Mouse (Mus musculus) neural tube, embryonic 13.5 days (tissue): ENCODE data around the gene Birc3. TPM values are rescaled to one million over a fixed set of nuclear protein-coding genes. Genes with fewer than 3 reads are reported as not detected.
A peak's percentile ranks its signal among the peaks of the same experiment; 100 is the strongest.
"Not testable (repeated sequence)": the region's sequence is repeated elsewhere in the genome, so short reads cannot be mapped to it uniquely, and the experiment has no call there.

Experiments used
- ATAC-seq: fragments of 200-750 bp; cut with Nextera tagmentation; 2 replicates; pipeline ENCODE4 v1.8.0; 2017; ENCODE audit warnings: low read depth, mild to moderate bottlenecking, moderate TSS enrichment, moderate library complexity
- H3K27ac ChIP-seq: fragments of 300-500 bp; sonication (generic); replicated peaks from 2 replicates; pipeline ENCODE4 v1.5.1; 2015; ENCODE audit warnings: moderate library complexity, mild to moderate bottlenecking, inconsistent platforms
- H3K27me3 ChIP-seq: fragments of 300-500 bp; sonication (generic); 2 replicates; pipeline ENCODE4 v1.6.1; 2015; ENCODE audit warnings: mild to moderate bottlenecking, inconsistent platforms
- H3K36me3 ChIP-seq: fragments of 300-500 bp; sonication (generic); 2 replicates; pipeline ENCODE4 v1.6.1; 2015; ENCODE audit warnings: mild to moderate bottlenecking, inconsistent platforms
- H3K4me1 ChIP-seq: fragments of 300-500 bp; sonication (generic); replicated peaks from 2 replicates; pipeline ENCODE4 v1.6.1; 2015; ENCODE audit warnings: inconsistent platforms
- H3K4me2 ChIP-seq: fragments of 300-500 bp; sonication (generic); 2 replicates; pipeline ENCODE4 v1.6.1; 2015; ENCODE audit warnings: inconsistent platforms, mild to moderate bottlenecking, moderate library complexity
- H3K4me3 ChIP-seq: fragments of 300-500 bp; sonication (generic); 2 replicates; pipeline ENCODE4 v1.5.1; 2015; ENCODE audit warnings: mild to moderate bottlenecking, inconsistent platforms
- H3K9ac ChIP-seq: fragments of 300-500 bp; sonication (generic); 2 replicates; pipeline ENCODE4 v1.6.1; 2015; ENCODE audit warnings: moderate library complexity, mild to moderate bottlenecking, inconsistent platforms
- H3K9me3 ChIP-seq: fragments of 300-500 bp; sonication (generic); 2 replicates; pipeline ENCODE4 v1.6.1; 2016; ENCODE audit warnings: inconsistent platforms
- WGBS: fragments of 180-500 bp; shearing (Covaris S2); methylation state at CpG from one replicate; pipeline ENCODE4 v1.1.7; 2015; 5-methylcytosine and 5-hydroxymethylcytosine counted together
- polyA plus RNA-seq: library from polyadenylated mRNA; unstranded; fragments of >200 nt; fragmentation: Nextera tagmentation; extraction: Ambion mirVana; gene quantifications from 2 replicates; pipeline ENCODE4 v1.2.1, GENCODE M21; 2015

Birc3 gene
- polyA plus RNA-seq, 1 experiment from 2014 or later, result 2.3 TPM

GRCm38 (mm10) chr9:7855912-7856311 lies 17.1 kb downstream of the Birc3 start:
- Histone ChIP-seq H3K27me3 (no peaks in the 10 kb centered on the region), H3K4me3 (no peak overlapping the region), H3K4me1 (no peaks in the 10 kb centered on the region), H3K27ac (no peak overlapping the region), H3K9me3 (no peaks in the 10 kb centered on the region), H3K9ac (no peak overlapping the region), H3K4me2 (no peak overlapping the region), H3K36me3 (no peaks in the 10 kb centered on the region)
- WGBS, result 63% methylated on average over 3 of the region's 3 CpGs
- ATAC-seq, result no peak

DNA sequence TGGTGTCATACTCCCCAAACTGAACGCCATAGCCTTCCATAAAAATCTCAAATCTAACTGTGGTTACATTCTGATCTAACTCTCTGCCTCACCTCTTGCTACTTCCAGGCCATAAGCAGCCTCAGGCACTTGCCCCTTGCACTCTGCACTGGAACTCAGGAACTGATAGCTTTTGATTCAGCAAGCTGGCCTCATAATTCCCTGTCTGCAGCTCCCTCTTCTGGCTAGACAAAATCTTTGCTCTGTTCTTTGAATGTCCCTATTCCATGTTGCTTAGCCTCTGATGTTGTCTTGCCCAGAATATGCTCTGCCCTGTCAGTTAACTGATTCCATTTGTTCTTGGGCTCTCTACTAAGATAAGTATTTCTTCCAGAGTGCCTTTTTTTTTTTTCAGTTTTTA lies 17.6 kb downstream of the Birc3 start:
- no peaks in the 10 kb centered on the region for H3K4me1 ChIP-seq
- H3K9me3 ChIP-seq, result no peaks in the 10 kb centered on the region
- H3K4me2 ChIP-seq, result no peak overlapping the region
- WGBS, result 42% methylated on average over 1 of the region's 1 CpGs
- H3K4me3 ChIP-seq, result no peak overlapping the region
- H3K27ac ChIP-seq, result no peak overlapping the region
- no peak for ATAC-seq
- H3K9ac ChIP-seq, result no peak overlapping the region
- no peaks in the 10 kb centered on the region for H3K27me3 ChIP-seq
- H3K36me3 ChIP-seq, result no peaks in the 10 kb centered on the region

DNA sequence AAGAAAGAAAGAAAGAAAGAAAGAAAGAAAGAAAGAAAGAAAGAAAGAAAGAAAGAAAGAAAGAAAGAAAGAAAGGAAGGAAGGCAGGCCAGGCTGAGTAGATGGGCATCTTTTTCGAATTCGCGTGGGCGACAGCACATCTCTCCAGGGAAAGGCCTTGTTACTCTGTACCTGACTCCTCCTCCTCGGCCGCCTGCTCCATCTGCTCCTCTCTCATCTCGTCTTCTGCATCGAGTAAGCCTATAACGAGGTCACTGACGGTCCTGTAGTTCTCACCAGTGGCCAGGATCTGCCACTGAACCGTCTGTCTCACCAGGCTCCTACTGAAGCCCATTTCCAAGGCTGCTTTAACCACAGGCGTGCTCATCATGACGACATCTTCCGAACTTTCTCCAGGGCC lies 18.8 kb downstream of the Birc3 start:
- H3K4me2 ChIP-seq, H3K27ac ChIP-seq, H3K9me3 ChIP-seq, ATAC-seq, H3K9ac ChIP-seq, H3K36me3 ChIP-seq, H3K4me1 ChIP-seq, H3K27me3 ChIP-seq, H3K4me3 ChIP-seq: not testable (repeated sequence)
- 73% methylated on average over 14 of the region's 14 CpGs for WGBS

GRCm38 (mm10) chr9:7852346-7853230 lies 20.4 kb downstream of the Birc3 start:
- WGBS, result 91% methylated on average over 4 of the region's 4 CpGs
- H3K4me3 ChIP-seq, result no peak overlapping the region
- H3K9me3 ChIP-seq, result no peaks in the 10 kb centered on the region
- H3K27me3 ChIP-seq, result no peaks in the 10 kb centered on the region
- H3K9ac ChIP-seq, result no peak overlapping the region
- no peak overlapping the region for H3K27ac ChIP-seq
- no peaks in the 10 kb centered on the region for H3K4me1 ChIP-seq
- no peak for ATAC-seq
- no peaks in the 10 kb centered on the region for H3K36me3 ChIP-seq
- H3K4me2 ChIP-seq, result no peak overlapping the region

DNA sequence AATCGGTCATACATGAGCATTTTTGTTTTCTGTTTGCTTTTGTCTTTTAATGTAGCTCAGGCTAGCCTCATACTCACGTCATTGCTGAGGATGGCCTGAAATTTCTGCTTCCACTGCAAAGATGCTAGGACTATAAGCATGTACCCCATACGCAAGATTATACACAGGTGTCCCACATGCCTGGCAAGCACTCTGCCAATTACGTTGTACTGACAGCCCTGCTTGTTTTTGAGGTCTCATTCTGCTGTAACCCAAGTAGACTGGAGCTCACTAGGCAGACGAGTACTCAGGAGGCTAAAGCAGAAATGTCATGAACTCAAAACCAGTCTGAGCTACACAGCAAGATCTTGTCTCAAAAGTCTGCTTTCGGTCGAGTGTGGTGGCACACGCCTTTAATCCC lies 21.1 kb downstream of the Birc3 start:
- Histone ChIP-seq H3K4me3 (no peak overlapping the region), H3K9me3 (no peaks in the 10 kb centered on the region), H3K4me2 (no peak overlapping the region), H3K27me3 (no peaks in the 10 kb centered on the region), H3K4me1 (no peaks in the 10 kb centered on the region), H3K27ac (no peak overlapping the region), H3K36me3 (no peaks in the 10 kb centered on the region), H3K9ac (no peak overlapping the region)
- 92% methylated on average over 8 of the region's 8 CpGs for WGBS
- no peak for ATAC-seq

- Histone ChIP-seq H3K4me3 (no peak overlapping the region), H3K9me3 (no peaks in the 10 kb centered on the region), H3K9ac (no peak overlapping the region), H3K27me3 (no peaks in the 10 kb centered on the region), H3K36me3 (no peaks in the 10 kb centered on the region), H3K4me1 (no peaks in the 10 kb centered on the region), H3K27ac (no peak overlapping the region), H3K4me2 (no peak overlapping the region)
- ATAC-seq, result no peak
- 92% methylated on average over 18 of the region's 18 CpGs for WGBS
Measured at GRCm38 (mm10) chr9:7848191-7848590, 24.8 kb downstream of the Birc3 start.

- H3K4me1 ChIP-seq, result no peaks in the 10 kb centered on the region
- no peak for ATAC-seq
- H3K27ac ChIP-seq, result no peak overlapping the region
- H3K9me3 ChIP-seq, result no peaks in the 10 kb centered on the region
- no peaks in the 10 kb centered on the region for H3K36me3 ChIP-seq
- H3K4me3 ChIP-seq, result no peak overlapping the region
- 82% methylated on average over 1 of the region's 1 CpGs for WGBS
- H3K9ac ChIP-seq, result no peak overlapping the region
- no peaks in the 10 kb centered on the region for H3K27me3 ChIP-seq
- H3K4me2 ChIP-seq, result no peak overlapping the region
Measured at GRCm38 (mm10) chr9:7846667-7847199, 26.3 kb downstream of the Birc3 start.

GRCm38 (mm10) chr9:7845216-7845895 lies 27.6 kb downstream of the Birc3 start:
- H3K27ac ChIP-seq, result no peak overlapping the region
- no peak overlapping the region for H3K4me2 ChIP-seq
- WGBS, result 55% methylated on average over 4 of the region's 4 CpGs
- ATAC-seq, result no peak
- no peak overlapping the region for H3K9ac ChIP-seq
- H3K4me1 ChIP-seq, result no peaks in the 10 kb centered on the region
- no peaks in the 10 kb centered on the region for H3K36me3 ChIP-seq
- no peak overlapping the region for H3K4me3 ChIP-seq
- H3K27me3 ChIP-seq, result no peaks in the 10 kb centered on the region
- no peaks in the 10 kb centered on the region for H3K9me3 ChIP-seq

- Histone ChIP-seq H3K27me3 (no peaks in the 10 kb centered on the region), H3K36me3 (no peaks in the 10 kb centered on the region), H3K9ac (no peak overlapping the region), H3K9me3 (no peaks in the 10 kb centered on the region), H3K4me2 (no peak overlapping the region), H3K4me3 (no peak overlapping the region), H3K4me1 (0 out of 2 replicates have a peak, but pooled peaks cover 5% of the 10 kb centered on the region), H3K27ac (no peak overlapping the region)
- ATAC-seq, result no peak
- WGBS, result 53% methylated on average over 6 of the region's 6 CpGs
Measured at GRCm38 (mm10) chr9:7841221-7841620, 31.8 kb downstream of the Birc3 start.

DNA sequence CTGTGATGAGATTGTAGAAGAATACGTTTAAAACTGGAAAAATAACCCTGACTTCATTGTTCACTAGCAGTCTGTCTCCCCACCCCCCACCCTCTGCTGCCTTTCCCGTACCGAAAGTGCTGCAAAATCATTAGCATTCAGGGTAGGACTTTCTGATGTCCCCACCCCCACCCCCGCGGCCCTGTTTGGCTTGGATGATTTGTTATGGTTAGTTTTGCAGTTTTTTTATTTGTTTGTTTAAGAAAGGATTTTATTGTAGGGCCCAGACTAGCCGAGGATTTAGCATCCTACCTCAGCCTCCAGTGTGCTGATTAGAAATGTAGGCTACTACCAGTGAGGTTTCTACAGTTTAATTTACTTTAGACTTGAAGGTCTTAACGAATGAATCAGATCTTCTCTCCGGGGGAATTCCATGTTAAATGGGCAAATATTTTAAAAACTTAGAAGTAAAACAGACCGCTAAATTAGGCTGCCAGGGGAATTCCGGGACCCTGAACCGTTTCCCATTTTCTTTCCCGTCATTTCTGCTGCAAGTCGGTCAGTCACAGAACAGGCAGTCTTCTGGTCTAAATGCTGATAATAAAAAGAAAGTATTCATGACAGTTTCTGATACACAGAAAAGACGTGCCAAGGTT lies 35.1 kb downstream of the Birc3 start:
- WGBS, result 14% methylated on average over 14 of the region's 14 CpGs
- peak; percentile 34 for ATAC-seq
- H3K9me3 ChIP-seq, result no peaks in the 10 kb centered on the region

DNA sequence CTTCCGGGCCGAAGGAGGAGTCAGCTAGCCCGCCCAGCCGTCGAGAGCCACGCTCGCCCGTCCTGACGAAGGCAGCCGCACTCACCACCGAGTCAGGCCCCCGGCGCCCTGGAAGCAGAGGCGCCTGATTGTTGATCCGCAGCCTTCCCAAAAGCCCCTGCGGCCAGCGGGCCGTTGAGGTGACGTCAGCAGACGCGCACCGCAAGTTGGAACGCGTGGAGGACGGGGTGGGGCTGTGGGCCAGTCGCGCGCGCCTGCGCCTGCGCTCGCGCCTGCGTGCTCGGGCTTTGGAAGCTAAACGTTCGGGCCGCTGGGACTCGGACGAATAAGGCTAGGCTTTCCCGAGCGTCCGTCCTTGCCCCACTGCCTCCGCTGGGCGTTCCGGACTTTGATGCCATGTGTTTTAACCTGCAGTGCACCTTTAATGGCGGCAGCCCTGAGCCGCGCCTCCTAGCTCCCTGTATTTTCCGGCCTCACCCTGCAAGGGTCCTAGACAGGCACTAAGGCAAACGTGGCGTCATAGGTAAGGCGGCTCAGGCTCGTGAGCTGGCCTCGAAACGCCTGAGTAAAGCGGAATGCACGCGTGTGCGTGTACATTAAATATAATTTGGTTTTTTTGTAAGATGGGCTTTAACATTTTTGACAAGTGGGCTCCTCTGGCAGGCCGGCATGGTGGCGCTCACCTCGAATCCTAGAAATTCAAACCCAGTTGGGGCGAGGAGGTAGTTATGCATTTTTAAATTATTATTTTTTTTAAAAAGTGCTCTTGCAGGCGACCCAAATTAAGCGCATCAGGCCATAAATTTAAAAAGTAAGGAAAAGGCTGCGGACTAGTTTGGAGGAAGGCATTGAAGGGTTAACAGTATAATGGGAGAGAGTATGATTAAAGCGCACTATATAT lies 35.8 kb downstream of the Birc3 start, which contains the start of gene Birc2:
TSS of gene Birc2 (minus strand) at position 160 of the 901 bp plus-strand sequence.
- peak; percentile 98 for ATAC-seq
- H3K27me3 ChIP-seq, result no peaks in the 10 kb centered on the region
- peak within 1 kb of the TSS; percentile 81 for H3K9ac ChIP-seq
- H3K4me2 ChIP-seq, result peak within 1 kb of the TSS; percentile 70
- H3K9me3 ChIP-seq, result no peaks in the 10 kb centered on the region
- H3K4me1 ChIP-seq, result peaks cover 40% of the 10 kb centered on the region
- WGBS, result under 1% methylated on average over 68 of the region's 68 CpGs
- peak within 1 kb of the TSS; percentile 98 for H3K27ac ChIP-seq
- peak within 1 kb of the TSS; percentile 58 for H3K4me3 ChIP-seq
- peaks cover 19% of the 10 kb centered on the region for H3K36me3 ChIP-seq

More for the DNA sequence above, 35.1 kb downstream of the Birc3 start:
- H3K27ac ChIP-seq, result peak overlapping the region; percentile 98
- peaks cover 13% of the 10 kb centered on the region for H3K36me3 ChIP-seq
- no peaks in the 10 kb centered on the region for H3K27me3 ChIP-seq
- peak overlapping the region; percentile 58 for H3K4me3 ChIP-seq
- peak overlapping the region; percentile 70 for H3K4me2 ChIP-seq
- H3K9ac ChIP-seq, result peak overlapping the region; percentile 81
- H3K4me1 ChIP-seq, result peaks cover 32% of the 10 kb centered on the region
